Mouse (Mus musculus) cerebellum, adult 2 months (tissue): ENCODE measurements at regions not wholly inside any gene's neighbourhood (a gene's known extent, or its start where the extent isn't known, plus 50 kb on each side); places are given as distances from the start of the nearest gene placed in this dataset.

Experiments used
- CTCF ChIP-seq: fragments of 200-500 bp; IDR thresholded peaks from 2 replicates; pipeline ENCODE4 v1.5.1; 2011; ENCODE audit warnings: low read depth, mild to moderate bottlenecking, control low read depth, low read length, moderate library complexity, borderline replicate concordance; ENCODE audit not compliant: insufficient read depth
- POLR2A ChIP-seq: fragments of 200-500 bp; IDR thresholded peaks from 2 replicates; pipeline ENCODE4 v1.6.1; 2011; ENCODE audit warnings: low read length, control low read depth, borderline replicate concordance; ENCODE audit not compliant: insufficient read depth

DNA sequence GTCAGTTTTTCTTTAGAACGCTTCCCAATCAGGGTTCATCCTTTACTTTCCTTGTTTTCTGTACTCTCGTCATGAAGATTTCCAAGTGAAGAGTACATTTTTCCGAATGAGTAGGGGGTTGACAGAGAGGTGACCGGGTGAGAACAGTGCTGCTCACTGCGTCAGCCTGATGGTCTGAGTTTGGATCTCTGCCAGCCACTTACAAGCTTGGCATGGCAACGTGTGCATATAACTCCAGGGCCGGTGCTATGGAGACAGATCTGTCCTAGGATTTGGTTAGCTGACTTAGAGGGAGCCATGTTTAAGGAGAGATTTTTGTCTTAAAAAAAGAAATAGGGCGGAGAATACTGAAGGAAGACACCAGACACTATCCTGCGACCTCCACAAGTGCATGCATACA, 92.8 kb downstream of the Atxn7l3b start:
- TF ChIP-seq CTCF, result no peak
- TF ChIP-seq POLR2A, result no peak
